Mouse (Mus musculus) testis, adult 2 months (tissue): ENCODE data around the gene Sar1a.

ENCODE experiments used
- CTCF ChIP-seq: fragments of 200-500 bp; IDR thresholded peaks from 2 replicates; pipeline ENCODE4 v1.5.1; 2012; ENCODE audit warnings: low read depth, mild to moderate bottlenecking, inconsistent platforms, low read length, moderate library complexity; ENCODE audit not compliant: control insufficient read depth, insufficient read depth, insufficient replicate concordance
- POLR2A ChIP-seq: fragments of 200-500 bp; IDR thresholded peaks from 2 replicates; pipeline ENCODE4 v1.6.1; 2012; ENCODE audit warnings: low read depth, mild to moderate bottlenecking, inconsistent platforms, low read length, moderate library complexity; ENCODE audit not compliant: control insufficient read depth

DNA sequence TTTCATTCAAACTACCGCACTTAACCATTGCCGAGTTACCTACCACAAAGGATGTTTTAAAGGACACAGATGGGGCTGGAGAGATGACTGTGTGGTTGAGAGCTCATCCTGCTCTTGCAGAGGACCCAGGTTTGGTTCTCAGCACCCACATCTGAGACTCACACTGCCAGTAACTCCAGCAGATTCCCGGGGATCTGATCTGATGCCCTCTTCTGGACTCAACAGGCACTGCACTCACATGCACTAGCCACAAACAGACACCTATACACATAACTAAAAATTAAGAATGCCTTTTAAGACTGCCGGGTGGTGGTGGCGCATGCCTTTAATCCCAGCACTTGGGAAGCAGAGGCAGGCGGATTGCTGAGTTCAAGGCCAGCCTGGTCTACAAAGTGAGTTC lies 50.1 kb downstream of the Sar1a start:
- TF ChIP-seq CTCF = no peak
- TF ChIP-seq POLR2A = no peak
